Mouse (Mus musculus) MEL (cell line): ENCODE data around the gene Tarbp1. TPM values are rescaled to one million over a fixed set of nuclear protein-coding genes. Genes with fewer than 3 reads are reported as not detected.

ENCODE experiments used
- DNase-seq: peaks from one replicate; pipeline ENCODE4 v3.0.0; 2011; ENCODE audit warnings: low read depth, low spot score
- H3K27ac ChIP-seq: 2 replicates; pipeline ENCODE4 v1.5.1; 2012; ENCODE audit warnings: low read depth, mild to moderate bottlenecking, control low read depth, low read length, moderate library complexity; ENCODE audit not compliant: control insufficient read depth
- H3K27me3 ChIP-seq, 2 experiments: fragments of 150-350 bp in 1 of 2; sonication (generic) in 1 of 2; 2 replicates each; pipeline ENCODE4 v1.6.1; 2012; ENCODE audit warnings: low read length in 2 of 2, mild to moderate bottlenecking in 2 of 2, improper control_type of control experiment in 1 of 2, moderate library complexity in 1 of 2; ENCODE audit not compliant: insufficient read depth in 2 of 2, control insufficient read depth in 1 of 2
- H3K36me3 ChIP-seq, 2 experiments: 2 replicates each; pipeline ENCODE4 v1.6.1; 2012 to 2014; ENCODE audit warnings: low read length in 2 of 2, improper control_type of control experiment in 1 of 2, inconsistent platforms in 1 of 2, mild to moderate bottlenecking in 1 of 2; ENCODE audit not compliant: insufficient read depth in 2 of 2, control insufficient read depth in 1 of 2
- H3K4me1 ChIP-seq, 2 experiments: fragments of 150-350 bp in 1 of 2; sonication (generic) in 1 of 2; 2 replicates each; pipeline ENCODE4 v1.6.1; 2012; ENCODE audit warnings: low read length in 2 of 2, improper control_type of control experiment in 1 of 2, mild to moderate bottlenecking in 1 of 2; ENCODE audit not compliant: insufficient read depth in 2 of 2, control insufficient read depth in 1 of 2
- H3K4me3 ChIP-seq, 2 experiments: fragments of 150-350 bp in 1 of 2; sonication (generic) in 1 of 2; 2 replicates each; pipeline ENCODE4 v1.5.1; 2012; ENCODE audit warnings: low read depth in 2 of 2, low read length in 2 of 2, mild to moderate bottlenecking in 2 of 2, moderate library complexity in 2 of 2, control low read depth in 1 of 2, improper control_type of control experiment in 1 of 2; ENCODE audit not compliant: control insufficient read depth in 1 of 2, insufficient read depth in 1 of 2
- H3K79me2 ChIP-seq: 2 replicates; pipeline ENCODE4 v1.6.1; 2012; ENCODE audit warnings: mild to moderate bottlenecking, low read length, moderate library complexity; ENCODE audit not compliant: control insufficient read depth, poor library complexity, insufficient read depth
- H3K9ac ChIP-seq: 2 replicates; pipeline ENCODE4 v1.6.1; 2012; ENCODE audit warnings: low read depth, mild to moderate bottlenecking, control low read depth, low read length, moderate library complexity; ENCODE audit not compliant: control insufficient read depth, poor library complexity, severe bottlenecking
- H3K9me3 ChIP-seq: fragments of 150-350 bp; sonication (generic); replicated peaks from 2 replicates; pipeline ENCODE4 v1.6.1; 2012; ENCODE audit warnings: mild to moderate bottlenecking, low read length, improper control_type of control experiment, moderate library complexity; ENCODE audit not compliant: insufficient read depth
- CTCF ChIP-seq, 3 experiments: IDR thresholded peaks in 2 of 3; conservative IDR thresholded peaks in 1 of 3; 2 replicates each; pipeline ENCODE4 v1.5.1; 2011 to 2012; ENCODE audit warnings: low read length in 3 of 3, low read depth in 2 of 3, mild to moderate bottlenecking in 2 of 3, improper control_type of control experiment in 1 of 3, inconsistent platforms in 1 of 3, mixed read lengths in 1 of 3, moderate library complexity in 1 of 3; ENCODE audit not compliant: control insufficient read depth in 1 of 3, insufficient read depth in 1 of 3, poor library complexity in 1 of 3, severe bottlenecking in 1 of 3
- EP300 ChIP-seq, 2 experiments: IDR thresholded peaks; 2 replicates each; pipeline ENCODE4 v1.6.1; 2011; ENCODE audit warnings: improper control_type of control experiment in 2 of 2, low read length in 2 of 2, low read depth in 1 of 2, mild to moderate bottlenecking in 1 of 2
- KAT2A ChIP-seq: conservative IDR thresholded peaks from 2 replicates; pipeline ENCODE4 v1.6.1; 2012; ENCODE audit warnings: low read depth, low read length, improper control_type of control experiment, inconsistent platforms
- MAX ChIP-seq: IDR thresholded peaks from 2 replicates; pipeline ENCODE4 v1.6.1; 2011; ENCODE audit warnings: low read length, improper control_type of control experiment
- MAZ ChIP-seq: IDR thresholded peaks from 2 replicates; pipeline ENCODE4 v1.6.1; 2012; ENCODE audit warnings: low read depth, mild to moderate bottlenecking, inconsistent platforms, low read length, improper control_type of control experiment
- MEF2A ChIP-seq: IDR thresholded peaks from 2 replicates; pipeline ENCODE4 v1.6.1; 2014; ENCODE audit warnings: low read depth, mild to moderate bottlenecking, inconsistent platforms, low read length, improper control_type of control experiment; ENCODE audit not compliant: poor library complexity, insufficient replicate concordance, severe bottlenecking; ENCODE audit errors: extremely low read depth
- MYB ChIP-seq: IDR thresholded peaks from 2 replicates; pipeline ENCODE4 v1.6.1; 2011; ENCODE audit warnings: mild to moderate bottlenecking, low read depth, low read length, improper control_type of control experiment
- MYC ChIP-seq: IDR thresholded peaks from 2 replicates; pipeline ENCODE4 v1.6.1; 2011; ENCODE audit warnings: low read depth, mild to moderate bottlenecking, low read length, improper control_type of control experiment, moderate library complexity
- NRF1 ChIP-seq: IDR thresholded peaks from 2 replicates; pipeline ENCODE4 v1.6.1; 2014; ENCODE audit warnings: low read depth, mild to moderate bottlenecking, inconsistent platforms, low read length, improper control_type of control experiment, moderate library complexity; ENCODE audit not compliant: poor library complexity, insufficient read depth, severe bottlenecking
- POLR2AphosphoS5 ChIP-seq: IDR thresholded peaks from 2 replicates; pipeline ENCODE4 v1.6.1; 2012; ENCODE audit warnings: low read depth, borderline replicate concordance, mild to moderate bottlenecking, inconsistent platforms, low read length, moderate library complexity, mixed read lengths
- RCOR1 ChIP-seq: IDR thresholded peaks from 2 replicates; pipeline ENCODE4 v1.6.1; 2012; ENCODE audit warnings: low read depth, mild to moderate bottlenecking, inconsistent platforms, low read length, improper control_type of control experiment
- TBP ChIP-seq: IDR thresholded peaks from 2 replicates; pipeline ENCODE4 v1.8.0; 2011; ENCODE audit warnings: low read depth, low read length, improper control_type of control experiment
- ZC3H11A ChIP-seq: IDR thresholded peaks from 2 replicates; pipeline ENCODE4 v1.6.1; 2012; ENCODE audit warnings: low read depth, mild to moderate bottlenecking, inconsistent platforms, low read length, improper control_type of control experiment
- polyA plus RNA-seq, 2 experiments: library from polyadenylated mRNA; stranded (reverse) in 1 of 2; unstranded in 1 of 2; fragments of >175 nt in 1 of 2; fragments of >200 nt in 1 of 2; gene quantifications; 2 replicates each; pipeline versions ENCODE4 v1.2.1 to v1.2.4; 2012; ENCODE audit warnings: low replicate concordance in 2 of 2, low read depth in 1 of 2; ENCODE audit not compliant: insufficient read length in 2 of 2, insufficient read depth in 1 of 2, missing spikeins in 1 of 2
- total RNA-seq: library from RNA; depleted of rRNA; stranded (reverse); fragments of 300-350 nt; gene quantifications from 2 replicates; pipeline ENCODE4 v1.2.3, GENCODE M21; 2012

Tarbp1 gene
- total and polyA plus RNA-seq, 3 experiments, result 5.4 to 8.4 TPM; not detected in 1

DNA sequence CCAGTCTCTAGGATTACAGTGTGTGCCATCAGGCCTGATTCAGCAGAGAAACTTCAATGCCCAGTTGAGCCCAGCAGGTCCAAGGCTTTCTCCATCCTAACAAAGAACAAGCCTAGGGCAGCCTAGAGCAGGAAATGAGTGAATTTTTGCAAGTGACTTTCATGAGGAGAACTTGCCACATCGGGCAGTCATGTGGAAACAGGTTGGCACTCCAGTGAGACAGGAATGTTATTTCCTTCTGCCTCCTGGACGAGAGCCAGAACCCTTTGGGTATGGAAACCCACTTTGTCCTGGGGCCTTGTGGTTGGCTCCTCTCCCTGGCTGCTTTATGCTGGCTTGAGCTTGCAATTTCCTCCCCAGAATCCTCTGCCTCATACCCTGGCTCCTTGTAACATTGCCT lies 83.3 kb downstream of the Tarbp1 start:
- Histone ChIP-seq H3K27me3 (no peaks in the 10 kb centered on the region), H3K9me3 (no peaks in the 10 kb centered on the region), H3K79me2 (no peaks in the 10 kb centered on the region), H3K4me3 (no peak overlapping the region), H3K36me3 (no peaks in the 10 kb centered on the region), H3K27ac (no peak overlapping the region), H3K4me1 (no peaks in the 10 kb centered on the region), H3K9ac (no peak overlapping the region)
- no peak for DNase-seq
- TF ChIP-seq EP300 (IDR thresholded peaks at IDR 0.05; ENCODE audit: low read depth in 1 of 2, low read length in 2 of 2) (no peak), KAT2A (no peak), POLR2AphosphoS5 (no peak)
- TF ChIP-seq, all 39 proteins: peak for 0

DNA sequence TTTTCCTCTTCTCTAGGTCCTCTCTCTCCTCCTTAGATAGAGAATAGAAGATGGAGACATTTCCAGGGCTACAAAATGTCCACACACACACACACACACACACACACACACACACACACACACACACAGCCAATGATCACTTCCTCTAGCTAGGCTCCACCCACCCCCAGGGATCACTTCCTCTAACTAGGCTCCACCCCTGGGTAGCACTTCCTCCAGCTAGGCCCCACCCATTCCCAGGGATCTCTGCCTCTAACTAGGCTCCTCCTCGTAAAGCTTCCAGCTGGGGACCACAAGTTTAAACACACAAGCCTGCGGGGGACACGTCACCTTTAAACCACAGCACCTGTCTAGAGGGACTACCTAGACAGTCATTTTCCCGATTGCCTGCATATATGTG lies 87.3 kb downstream of the Tarbp1 start:
- no peaks in the 10 kb centered on the region for H3K79me2 ChIP-seq
- no peaks in the 10 kb centered on the region for H3K36me3 ChIP-seq
- H3K4me1 ChIP-seq, result no peaks in the 10 kb centered on the region
- no peaks in the 10 kb centered on the region for H3K27me3 ChIP-seq
- H3K9ac ChIP-seq, result no peak overlapping the region
- no peak overlapping the region for H3K4me3 ChIP-seq
- TF ChIP-seq MAZ (no peak), NRF1 (no peak)
- TF ChIP-seq, all 39 proteins: peak for 0
- Histone ChIP-seq H3K9me3 (no peaks in the 10 kb centered on the region), H3K27ac (no peak overlapping the region)
- peak; percentile 12 for DNase-seq

DNA sequence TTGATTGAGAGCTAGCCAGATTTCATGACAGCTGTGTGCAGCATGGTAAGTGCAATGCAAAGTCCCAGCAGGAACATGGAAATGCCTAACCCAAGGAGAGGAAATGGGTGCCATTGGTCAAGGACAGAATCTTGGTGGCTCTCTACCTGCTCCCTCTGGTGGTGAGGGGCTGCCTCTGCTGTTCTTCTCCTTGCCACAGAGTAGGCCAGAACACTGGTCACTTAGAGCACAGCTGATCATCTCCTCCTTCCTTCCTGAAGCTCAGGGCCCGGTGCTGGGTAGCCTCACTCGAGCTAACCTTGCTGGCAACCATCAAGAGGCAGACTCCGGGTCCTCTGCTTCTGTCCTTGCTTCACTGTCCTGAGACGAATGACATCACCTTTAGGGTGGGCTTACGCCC lies 92.1 kb downstream of the Tarbp1 start:
- H3K9ac ChIP-seq, result no peak overlapping the region
- H3K27me3 ChIP-seq, result no peaks in the 10 kb centered on the region
- H3K4me3 ChIP-seq, result no peak overlapping the region
- TF ChIP-seq MYC, result no peak
- no peak for TF ChIP-seq MAX
- TF ChIP-seq MEF2A, result no peak
- no peak for TF ChIP-seq TBP
- no peak for TF ChIP-seq ZC3H11A
- peak in 2 of 3 experiments; percentile 12 to 16; a peak in 2 of 6 replicates for TF ChIP-seq CTCF (IDR thresholded peaks at IDR 0.05 in 2 of 3, conservative IDR thresholded peaks at IDR 0.05 in 1 of 3; ENCODE audit: control insufficient read depth in 1 of 3, insufficient read depth in 1 of 3, low read depth in 2 of 3, low read length in 3 of 3, poor library complexity in 1 of 3, severe bottlenecking in 1 of 3)
- TF ChIP-seq MYB, result no peak
- TF ChIP-seq RCOR1, result no peak
- TF ChIP-seq, all 39 proteins: peak for 1
- no peak for DNase-seq
- H3K79me2 ChIP-seq, result no peaks in the 10 kb centered on the region
- H3K27ac ChIP-seq, result no peak overlapping the region
- H3K4me1 ChIP-seq, result no peaks in the 10 kb centered on the region
- H3K9me3 ChIP-seq, result no peaks in the 10 kb centered on the region
- no peaks in the 10 kb centered on the region for H3K36me3 ChIP-seq
